Mouse (Mus musculus): ENCODE measurements around the gene Zfp358.
A peak's percentile ranks its signal among the peaks of the same experiment; 100 is the strongest.

Zfp358 gene

GRCm38 (mm10) chr8:3499751-3500150 lies 6.8 kb downstream of the Zfp358 start:
- DNase-seq (ENCODE audit: low read depth): no peak

- DNase-seq (ENCODE audit: low read depth): peak; percentile 98
Measured at GRCm38 (mm10) chr8:3500235-3501090, 7.5 kb downstream of the Zfp358 start, which contains the start of gene Mcoln1. Gene Mcoln1 (plus strand): TSS chr8:3500457.

DNA sequence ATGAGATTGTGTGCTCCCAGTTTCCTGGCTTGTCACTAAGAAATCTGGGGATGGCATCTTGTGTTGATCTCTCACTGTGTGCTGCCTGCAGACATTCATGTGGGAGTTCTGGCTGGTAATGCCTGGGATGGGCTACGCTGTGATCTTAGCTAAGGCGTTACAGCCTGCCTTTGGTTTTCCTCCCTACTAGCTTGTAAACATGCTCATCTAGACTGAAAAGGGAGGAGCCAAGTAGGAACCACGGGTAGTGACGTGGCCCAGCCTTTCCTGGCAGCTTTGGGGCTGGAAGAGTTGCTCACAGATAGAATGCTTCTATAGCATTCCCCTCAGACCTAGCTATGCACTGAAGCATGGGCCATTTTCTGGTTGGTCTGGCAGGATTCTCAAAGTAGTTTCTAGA lies 9.3 kb downstream of the Zfp358 start:
- no peak for DNase-seq (ENCODE audit: low read depth)

DNA sequence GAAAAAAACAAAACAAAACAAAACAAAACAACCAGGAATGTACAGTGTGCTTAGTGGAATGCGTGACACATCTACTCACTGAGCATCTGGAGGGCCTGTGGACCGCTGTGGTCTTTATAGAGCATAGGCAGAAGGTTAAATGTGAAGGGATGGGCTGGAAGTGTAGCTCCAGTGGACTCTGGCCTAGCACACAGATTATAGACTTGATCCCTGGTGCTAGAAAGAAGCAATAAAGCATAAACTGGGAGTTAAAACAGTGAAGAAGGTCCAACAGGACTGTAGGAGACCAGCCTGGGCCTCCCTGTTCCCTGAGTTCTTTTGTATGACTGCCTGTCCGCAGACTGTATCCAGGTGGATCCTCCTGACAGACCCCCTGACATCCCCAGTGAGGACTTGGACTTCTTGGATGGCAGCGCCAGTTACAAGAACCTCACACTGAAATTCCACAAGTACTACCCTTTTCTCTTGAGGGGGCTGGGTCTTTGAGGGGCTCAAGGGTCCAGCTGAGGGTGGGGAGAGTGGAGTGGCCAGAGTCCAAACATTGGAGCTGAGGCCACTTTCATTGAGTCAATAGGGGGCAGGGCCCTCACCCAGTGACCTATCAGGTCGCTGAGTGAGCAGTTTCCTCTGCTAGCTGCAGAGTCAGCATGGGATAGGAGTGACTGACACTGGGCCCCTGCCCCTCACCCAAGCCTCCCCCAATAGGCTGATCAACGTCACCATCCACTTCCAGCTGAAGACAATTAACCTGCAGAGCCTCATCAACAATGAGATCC lies 15.2 kb downstream of the Zfp358 start:
- no peak for DNase-seq (ENCODE audit: low read depth)

DNA sequence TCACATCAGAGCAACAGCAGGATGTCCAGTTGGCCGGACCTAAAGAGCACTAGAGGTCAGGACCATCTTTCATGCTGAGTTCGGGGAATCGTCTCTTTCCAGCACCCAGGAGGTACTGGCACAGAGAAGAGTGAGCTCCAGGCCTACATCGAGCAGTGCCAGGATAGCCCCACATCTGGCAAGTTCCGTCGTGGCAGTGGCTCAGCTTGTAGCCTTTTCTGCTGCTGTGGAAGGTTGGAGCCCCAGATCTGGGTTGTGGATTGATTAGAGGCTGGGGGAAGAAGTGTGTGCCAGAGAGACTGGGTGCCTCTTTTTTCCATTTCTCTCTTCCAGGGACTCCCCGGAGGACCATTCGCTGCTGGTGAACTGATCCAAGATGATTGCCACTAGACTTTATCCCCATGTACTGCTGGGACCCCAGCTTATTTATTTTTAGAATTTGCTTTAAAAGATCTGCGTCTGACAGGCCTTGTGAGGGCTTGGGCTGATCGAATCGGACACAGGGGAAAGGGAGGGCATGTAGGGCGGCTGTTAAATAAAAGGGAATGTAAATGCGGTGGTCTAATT lies 21.8 kb downstream of the Zfp358 start:
- peak; percentile 14 for DNase-seq (ENCODE audit: low read depth)

DNA sequence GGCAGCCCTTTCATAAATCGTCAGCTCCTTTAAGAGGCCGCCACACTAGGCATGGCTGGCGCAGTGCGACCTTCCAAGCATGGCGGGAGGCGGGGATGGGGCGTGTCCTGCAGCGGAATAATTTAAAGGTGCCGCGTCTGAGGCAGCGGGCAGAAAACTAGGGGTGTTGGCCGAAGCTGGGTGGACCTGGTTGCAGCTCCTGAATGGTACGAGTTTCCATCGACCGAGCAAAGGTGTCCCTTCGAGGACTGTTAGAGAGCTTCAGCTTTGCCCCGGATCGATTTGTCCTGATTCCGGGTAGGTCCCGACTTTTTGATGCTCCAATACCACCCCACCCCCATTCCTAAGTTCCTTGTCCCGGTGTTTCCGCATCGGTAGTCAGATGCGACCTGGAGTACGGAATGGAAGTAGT lies 22.3 kb downstream of the Zfp358 start, which contains the start of gene Pnpla6:
Pnpla6 (plus strand) TSS at position 125 of the 412 bp plus-strand sequence.
- DNase-seq (ENCODE audit: low read depth): peak; percentile 87

DNA sequence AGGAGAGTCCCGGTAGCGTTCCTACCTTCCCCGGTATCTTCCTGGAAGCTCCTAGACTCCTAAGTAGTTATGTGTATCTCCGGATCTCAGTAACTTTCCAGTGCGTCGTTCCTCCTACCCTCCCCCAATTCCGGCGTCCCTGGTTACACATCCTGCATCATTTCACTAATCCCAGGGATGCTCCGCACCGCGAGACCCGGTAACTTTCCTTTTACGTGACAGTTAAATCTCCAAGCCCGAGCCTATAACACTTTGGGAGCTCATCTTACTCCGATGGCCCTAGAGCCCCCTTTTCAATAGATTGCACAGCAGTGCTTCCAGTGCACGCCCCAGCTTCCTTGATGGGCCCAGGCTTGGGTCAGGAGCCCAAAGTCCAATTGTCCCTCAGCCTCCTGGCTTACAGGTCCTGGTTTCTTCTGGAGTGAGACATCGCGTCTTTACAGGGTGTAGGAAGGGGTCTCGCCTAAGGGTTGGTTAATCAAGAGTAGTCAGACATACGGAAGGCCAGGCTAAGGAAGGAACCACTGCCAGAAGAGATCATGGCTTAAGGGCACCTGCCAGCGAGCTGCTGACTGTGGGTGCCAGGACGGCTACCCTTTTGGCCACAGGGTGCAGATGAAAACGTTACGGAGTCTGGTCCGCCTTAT lies 23.0 kb downstream of the Zfp358 start:
- peak; percentile 71 for DNase-seq (ENCODE audit: low read depth)

DNA sequence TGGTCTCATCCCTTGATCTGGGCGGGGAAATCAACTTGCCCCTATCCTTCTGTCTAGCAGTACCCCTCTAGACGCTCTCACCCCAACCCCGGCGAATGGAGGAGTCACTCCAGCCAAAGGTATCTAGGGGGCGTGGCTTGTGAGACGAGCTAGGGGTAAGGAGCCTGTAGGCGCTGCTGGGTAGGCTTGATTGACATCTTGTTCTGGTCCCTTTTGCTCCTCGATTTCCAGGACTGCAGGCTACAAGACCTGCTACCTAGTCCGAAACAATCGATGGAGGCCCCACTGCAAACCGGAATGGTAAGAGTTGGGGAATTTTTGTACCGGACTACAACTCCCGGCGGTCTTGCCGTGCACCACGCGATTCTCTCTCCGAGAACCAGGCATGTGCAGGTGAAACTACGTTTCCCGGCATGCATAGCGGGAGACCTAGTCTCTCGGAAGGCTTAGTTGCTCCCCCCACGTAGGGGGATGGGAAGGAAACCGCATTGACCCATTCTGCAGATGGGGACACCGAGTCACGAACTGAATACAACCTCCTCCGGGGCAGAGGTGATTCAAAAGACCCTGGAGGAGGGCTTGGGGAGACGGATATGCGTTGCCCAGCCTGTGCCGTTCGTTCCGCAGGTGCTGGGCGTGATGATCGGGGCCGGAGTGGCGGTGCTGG lies 23.6 kb downstream of the Zfp358 start:
- DNase-seq (ENCODE audit: low read depth): peak; percentile 96

DNA sequence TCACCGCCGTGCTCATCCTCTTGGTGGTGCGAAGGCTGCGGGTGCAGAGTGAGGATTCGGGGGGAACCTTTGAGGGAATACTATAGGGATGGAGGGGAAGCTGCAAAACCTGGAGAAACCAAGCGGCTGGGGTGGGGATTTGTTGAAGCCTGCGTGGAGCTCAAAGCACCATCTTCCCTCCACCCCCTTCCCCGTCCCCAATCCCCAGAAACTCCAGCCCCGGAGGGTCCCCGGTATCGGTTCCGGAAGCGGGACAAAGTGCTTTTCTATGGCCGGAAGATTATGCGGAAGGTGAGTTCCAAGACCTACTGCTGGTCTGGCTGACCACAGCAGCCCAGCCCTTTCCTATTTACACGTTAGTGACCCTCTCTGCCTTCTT lies 24.2 kb downstream of the Zfp358 start:
- DNase-seq (ENCODE audit: low read depth): no peak

DNA sequence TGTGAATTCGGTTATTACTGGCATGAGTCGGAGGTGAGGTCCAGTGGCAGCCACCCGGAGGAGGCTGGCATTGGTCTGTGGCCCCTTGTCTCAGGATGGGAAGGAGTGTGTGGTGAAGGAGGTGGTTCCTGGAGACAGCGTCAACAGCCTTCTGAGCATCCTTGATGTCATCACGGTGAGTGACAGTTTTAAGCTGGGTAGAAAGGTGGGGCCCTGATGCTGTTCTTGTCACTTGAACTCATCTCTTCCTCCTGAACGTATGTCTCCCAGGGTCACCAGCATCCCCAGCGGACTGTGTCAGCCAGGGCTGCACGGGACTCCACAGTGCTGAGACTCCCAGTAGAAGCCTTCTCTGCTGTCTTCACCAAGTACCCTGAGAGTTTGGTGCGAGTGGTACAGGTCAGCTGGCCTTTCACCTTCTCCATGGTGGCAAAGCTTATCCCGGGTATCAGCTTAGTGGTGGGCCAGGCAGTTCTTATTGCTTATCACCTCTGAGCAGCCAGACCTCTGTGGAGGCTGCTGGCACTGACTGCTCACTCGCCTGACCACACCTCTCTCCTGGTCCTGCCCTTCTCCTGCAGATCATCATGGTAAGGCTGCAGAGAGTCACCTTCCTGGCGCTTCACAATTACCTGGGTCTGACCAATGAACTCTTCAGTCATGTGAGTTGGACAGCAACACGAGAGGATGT lies 29.2 kb downstream of the Zfp358 start:
- DNase-seq (ENCODE audit: low read depth): no peak

DNA sequence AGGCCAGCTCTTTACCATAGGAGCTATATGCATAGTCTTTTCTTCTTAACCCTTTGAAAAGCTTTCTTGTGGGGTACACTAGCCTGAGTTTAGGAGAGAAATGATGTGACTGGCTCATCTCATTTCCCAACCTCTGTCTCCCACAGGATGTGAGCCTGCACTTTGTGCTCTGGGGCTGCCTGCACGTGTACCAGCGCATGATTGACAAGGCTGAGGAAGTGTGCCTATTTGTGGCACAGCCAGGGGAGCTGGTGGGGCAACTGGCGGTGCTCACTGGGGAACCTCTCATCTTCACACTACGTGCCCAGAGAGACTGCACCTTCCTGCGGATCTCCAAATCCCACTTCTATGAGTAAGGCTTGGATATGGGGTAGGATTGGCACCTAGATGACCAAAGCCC lies 37.9 kb downstream of the Zfp358 start:
- DNase-seq (ENCODE audit: low read depth): no peak

- no peak for DNase-seq (ENCODE audit: low read depth)
Measured at GRCm38 (mm10) chr8:3531936-3532335, 39.0 kb downstream of the Zfp358 start.

GRCm38 (mm10) chr8:3536053-3536841 lies 43.3 kb downstream of the Zfp358 start:
- DNase-seq (ENCODE audit: low read depth): peak; percentile 55

- DNase-seq (ENCODE audit: low read depth): no peak
Measured at GRCm38 (mm10) chr8:3536940-3537339, 44.0 kb downstream of the Zfp358 start.

GRCm38 (mm10) chr8:3537666-3538065 lies 44.7 kb downstream of the Zfp358 start:
- DNase-seq (ENCODE audit: low read depth): no peak

DNA sequence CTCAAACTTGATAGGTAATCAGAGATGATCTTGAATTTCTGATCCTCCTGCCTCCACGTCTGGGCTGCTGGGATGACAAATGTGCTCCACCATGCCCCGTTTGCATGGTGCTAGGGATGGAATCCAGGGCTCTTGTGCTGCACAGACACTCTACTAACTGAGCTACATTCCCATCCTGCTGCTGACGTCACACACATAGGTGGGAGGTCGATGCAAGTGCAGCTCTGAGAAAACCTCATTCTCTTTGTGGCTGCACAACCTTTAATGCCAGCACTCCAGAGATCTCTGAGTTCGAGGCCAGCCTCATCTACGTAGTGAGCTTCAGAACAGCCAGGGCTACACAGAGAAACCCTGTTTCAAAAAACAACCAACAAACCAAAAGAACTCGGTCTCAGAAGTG lies 46.2 kb downstream of the Zfp358 start:
- DNase-seq (ENCODE audit: low read depth): no peak

DNA sequence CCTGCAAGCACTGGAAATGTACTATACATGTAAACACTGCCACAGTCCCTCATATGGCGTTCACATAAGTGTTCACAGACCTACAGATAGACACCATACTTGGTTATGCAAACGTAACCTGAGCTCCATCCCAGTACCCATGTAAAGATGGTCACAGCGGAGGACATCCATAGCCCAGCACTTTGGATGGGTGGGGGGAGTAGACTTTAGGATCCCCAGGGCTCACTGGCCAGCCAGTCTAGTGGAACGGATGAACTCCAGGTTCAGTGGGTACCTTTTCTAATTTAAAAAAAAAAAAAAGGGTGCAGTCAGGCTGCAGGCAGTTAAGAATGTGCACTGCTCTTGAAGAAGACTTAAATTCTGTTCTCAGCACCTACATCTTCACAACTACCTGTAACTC lies 47.1 kb downstream of the Zfp358 start:
- DNase-seq (ENCODE audit: low read depth): no peak

DNA sequence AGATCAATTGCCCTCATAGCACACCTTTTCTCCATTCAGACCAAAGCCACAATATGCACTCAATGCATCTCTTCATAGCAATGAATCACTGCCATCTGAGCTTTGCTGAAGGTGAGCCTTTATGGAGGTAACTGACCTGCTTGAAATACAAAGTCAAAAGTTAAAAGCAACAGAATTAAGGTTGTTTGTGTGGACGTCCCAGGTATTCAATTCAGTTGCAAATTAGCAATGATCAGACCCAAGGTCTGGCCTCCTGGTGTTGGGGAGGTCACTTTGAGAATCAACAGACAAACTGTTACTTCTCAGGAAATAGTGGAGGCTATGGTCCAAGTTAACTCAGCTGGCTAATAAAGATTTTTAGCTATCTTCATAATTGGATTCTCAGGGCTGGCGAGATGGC lies 53.6 kb downstream of the Zfp358 start:
- no peak for DNase-seq (ENCODE audit: low read depth)
